Mouse (Mus musculus) stomach, adult 2 months (tissue): ENCODE measurements around the gene Sash1. TPM values are rescaled to one million over a fixed set of nuclear protein-coding genes. Genes with fewer than 3 reads are reported as not detected.

Source experiments
- polyA plus RNA-seq: library from polyadenylated mRNA; depleted of rRNA; stranded (reverse); fragments of >200 nt; gene quantifications from 2 replicates; pipeline ENCODE4 v1.2.3, GENCODE M21; 2012; rRNA removed

Gene Sash1
- polyA plus RNA-seq, result 3.5 and 6.0 TPM in 2 replicates

DNA sequence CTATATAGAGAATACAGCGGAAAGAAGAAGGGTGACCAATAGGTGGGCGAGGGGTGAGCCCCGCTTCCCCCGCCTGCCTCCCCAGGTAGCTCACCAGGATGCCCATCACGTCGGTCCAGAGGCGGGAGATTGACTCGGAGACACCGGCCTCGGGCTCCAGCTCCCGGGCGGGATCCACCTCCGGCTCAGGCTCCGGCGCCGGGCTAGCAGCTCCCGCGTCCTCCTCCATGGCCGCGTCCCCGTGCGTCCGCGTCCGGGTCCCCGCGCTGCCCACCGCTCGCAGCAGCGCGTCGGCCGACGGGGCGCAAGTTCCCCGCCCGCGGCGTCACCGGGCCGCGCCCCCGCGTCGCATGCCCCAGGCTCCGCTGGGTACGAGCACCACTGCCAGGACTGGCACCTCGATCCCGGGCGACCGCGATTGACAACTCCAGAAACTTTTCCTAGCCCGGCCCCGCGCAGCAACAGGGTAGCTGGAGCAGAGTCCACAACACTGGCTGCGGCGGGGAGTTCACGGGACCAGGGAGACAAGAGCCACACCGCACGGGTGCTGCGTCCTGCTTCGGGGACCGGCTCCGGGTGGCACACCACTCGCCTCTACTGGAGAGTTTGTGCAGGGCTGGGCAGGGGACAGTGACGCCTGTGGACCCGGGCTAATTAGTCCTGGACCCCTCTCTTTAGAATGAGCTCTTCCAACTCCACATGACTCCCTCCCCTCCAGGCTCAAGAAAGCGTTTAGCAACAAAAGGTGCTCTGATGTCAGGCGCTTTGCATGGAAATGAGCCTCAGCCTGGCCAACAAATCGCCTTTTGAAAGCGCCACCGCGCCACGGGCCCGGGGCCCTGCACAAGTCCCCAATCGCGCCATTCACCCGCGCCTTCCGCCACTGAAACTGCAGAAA is at the start of gene Sash1:
Gene Sash1 (minus strand): TSS at position 441 of the 898 bp plus-strand sequence.

